Mouse (Mus musculus) left cerebral cortex, postnatal 4 days (tissue): ENCODE results near the gene Gm20715. TPM values are rescaled to one million over a fixed set of nuclear protein-coding genes. Genes with fewer than 3 reads are reported as not detected.
"Not testable (repeated sequence)": the region's sequence is repeated elsewhere in the genome, so short reads cannot be mapped to it uniquely, and the experiment has no call there.

Experiments used
- DNase-seq: peaks from one replicate; pipeline ENCODE4 v3.0.0-alpha.2; 2022
- intact Hi-C: fragments of 180-260 bp; cut with DNase I; formaldehyde crosslinking; loops from one replicate; pipeline ENCODE4 v1.15.1; 2025
- total RNA-seq, 2 experiments: library from RNA; stranded (reverse); gene quantifications; 2 replicates each; pipeline ENCODE4 v1.2.3; 2021

The Gm20715 gene
- total RNA-seq, 2 experiments from 2014 or later = 0.44 to 0.56 TPM

DNA sequence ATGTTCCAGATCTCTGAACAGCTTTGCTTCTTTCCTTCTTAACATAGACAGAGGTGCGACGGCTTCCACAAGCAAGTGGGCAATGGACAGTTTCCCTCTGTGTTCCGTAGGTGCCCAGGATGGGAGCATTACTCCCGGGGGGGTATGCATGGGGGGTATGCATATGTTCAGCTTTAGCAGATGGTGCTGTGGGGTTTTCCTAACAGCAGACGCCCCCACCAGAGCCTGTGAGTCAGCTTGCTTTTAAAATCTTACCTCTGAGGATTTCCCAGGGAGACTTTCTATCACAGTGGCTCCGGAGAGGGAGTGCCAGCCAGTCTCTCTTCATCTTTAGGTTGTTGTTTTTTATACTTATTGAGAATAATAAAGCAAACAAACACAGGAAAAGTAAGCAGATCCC lies 9.8 kb downstream of the Gm20715 start:
- intact Hi-C loops = no loop called here

DNA sequence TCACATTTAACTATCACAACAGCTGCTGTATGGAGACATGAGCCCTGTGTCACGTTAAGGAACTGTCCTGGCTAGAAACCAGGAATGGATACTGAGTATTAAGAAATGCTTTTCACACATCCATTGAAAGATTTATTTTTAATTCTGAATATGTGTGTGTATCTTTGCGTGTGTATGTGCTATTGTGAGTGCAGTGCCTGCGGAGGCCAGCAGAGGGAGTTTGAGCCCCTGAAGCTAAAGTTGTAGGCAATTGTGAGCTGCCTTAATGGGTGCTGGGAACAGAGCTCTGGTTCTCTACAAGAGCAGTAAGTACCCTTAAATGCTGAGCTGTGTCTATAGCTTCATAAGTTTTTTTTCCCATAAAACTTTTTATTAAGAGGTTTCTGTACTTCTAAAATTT lies 19.3 kb downstream of the Gm20715 start:
- intact Hi-C loops = no loop called here
- no peak for DNase-seq

More for the DNA sequence above, 9.8 kb downstream of the Gm20715 start:
- DNase-seq = no peak

DNA sequence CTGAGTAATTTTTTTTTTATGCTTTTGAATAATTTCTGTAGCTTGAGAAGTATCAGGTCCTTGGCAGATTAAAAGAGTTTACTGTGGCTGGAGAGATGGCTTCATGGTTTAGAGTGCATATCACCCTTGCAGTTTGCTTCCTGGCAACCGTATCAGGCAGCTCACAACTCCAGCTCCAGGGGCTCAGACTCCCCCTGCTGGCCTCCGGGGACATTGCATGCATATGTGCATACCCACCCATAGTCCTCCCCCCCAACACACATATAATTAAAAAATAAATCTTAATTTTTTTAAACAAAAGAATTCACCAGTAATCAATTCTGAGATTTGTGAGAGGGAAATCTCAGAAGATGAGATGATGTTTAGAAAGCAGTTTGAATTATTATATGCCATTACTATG lies 20.3 kb downstream of the Gm20715 start:
- intact Hi-C loops = loop anchor here (5.0 to 10.0 kb wide), 5 partner anchors 154 to 867 kb away; partner anchors contain the start of genes Gm45844 and Zim1
- DNase-seq = no peak

DNA sequence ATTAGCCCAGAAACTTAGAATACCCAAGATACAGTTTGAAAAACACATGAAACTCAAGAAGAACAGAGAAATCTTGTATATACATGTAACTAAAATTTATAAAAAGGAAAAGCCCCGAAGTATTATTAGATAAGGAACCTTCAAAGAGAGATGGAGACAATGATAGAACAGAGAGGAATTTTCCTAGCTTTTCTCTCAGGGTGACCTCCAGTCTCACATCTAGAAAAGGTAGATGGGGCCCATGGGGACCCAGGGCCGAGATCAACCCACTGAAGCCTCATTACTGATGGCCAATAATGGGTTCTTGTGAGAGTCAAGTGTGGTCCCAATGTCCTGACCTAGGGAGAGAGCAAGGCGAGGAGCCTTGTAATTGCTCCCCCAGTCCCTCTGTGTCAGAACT lies 28.3 kb downstream of the Gm20715 start, which contains the start of gene Olfr1344:
Gene Olfr1344, plus strand, starts transcription at position 301 of the 400 bp plus-strand sequence.
- intact Hi-C loops = loop anchor here (10.0 kb wide), 3 partner anchors 146 to 496 kb away; partner anchors contain the start of gene Zim1
- DNase-seq = no peak

DNA sequence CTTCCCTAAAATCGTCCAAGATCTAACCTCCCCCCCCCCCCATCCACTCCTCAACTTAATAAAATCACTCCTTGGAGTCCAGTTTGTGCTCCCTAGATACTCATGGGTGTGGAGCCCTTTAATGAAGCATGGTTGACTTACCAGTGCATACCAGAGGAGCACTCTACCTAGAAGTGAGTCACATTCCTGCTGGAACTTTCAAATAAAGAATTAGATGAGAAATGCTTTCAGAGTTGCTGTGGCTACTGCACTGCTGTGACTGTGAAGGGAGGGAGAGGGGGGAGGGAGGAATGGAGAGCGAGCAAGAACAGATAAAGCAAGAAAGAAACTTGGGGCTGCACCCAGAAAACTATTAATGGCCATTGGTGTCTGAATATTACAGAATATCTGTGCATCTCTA lies 31.1 kb downstream of the Gm20715 start:
- no peak for DNase-seq
- intact Hi-C loops = loop anchor here (10.0 kb wide), 1 partner anchor 224 kb away; no protein-coding TSS in a partner anchor

DNA sequence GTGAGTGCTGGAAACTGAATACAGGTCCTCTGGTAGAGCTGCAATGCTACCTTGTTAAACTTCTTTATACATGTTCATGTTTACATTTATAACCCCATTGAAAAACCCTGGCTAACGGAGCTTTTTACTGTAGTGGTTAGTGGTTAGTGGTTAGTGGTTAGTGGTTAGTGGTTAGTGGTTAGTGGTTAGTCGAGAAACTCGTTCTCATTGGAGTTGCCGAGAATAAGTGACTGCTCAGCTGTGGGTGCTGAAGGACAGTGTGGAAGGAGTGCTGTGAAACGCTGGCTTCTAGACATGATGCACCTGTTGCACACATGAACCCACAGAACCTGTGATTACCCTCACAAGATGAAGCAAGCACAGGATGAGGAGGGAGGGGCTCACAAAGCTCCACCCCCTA lies 37.7 kb downstream of the Gm20715 start:
- intact Hi-C loops = loop anchor here (10.0 kb wide), 1 partner anchor 217 kb away; no protein-coding TSS in a partner anchor
- DNase-seq = no peak

DNA sequence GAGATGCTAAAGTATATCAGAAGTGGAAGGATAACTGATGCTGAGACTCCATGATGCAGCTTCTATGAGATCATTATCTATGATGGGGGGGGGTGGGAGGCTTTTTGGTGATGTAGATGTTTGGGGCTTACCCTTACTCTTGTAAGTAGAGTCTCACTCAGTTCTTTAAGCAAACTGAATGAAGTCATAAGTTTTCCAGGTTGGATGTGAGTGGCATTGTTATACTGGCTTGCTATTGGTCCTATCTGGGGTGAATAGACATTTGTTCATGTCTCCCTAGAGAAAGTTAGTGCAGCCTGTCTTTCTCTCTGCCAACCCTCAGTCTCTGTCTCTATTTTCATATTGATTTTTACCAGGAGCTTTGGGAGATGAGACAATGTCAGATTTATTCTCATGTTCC lies 45.8 kb downstream of the Gm20715 start, which contains the start of gene Olfr1336:
Gene Olfr1336, plus strand, starts transcription at position 301 of the 400 bp plus-strand sequence.
- DNase-seq = no peak
- intact Hi-C loops = no loop called here

DNA sequence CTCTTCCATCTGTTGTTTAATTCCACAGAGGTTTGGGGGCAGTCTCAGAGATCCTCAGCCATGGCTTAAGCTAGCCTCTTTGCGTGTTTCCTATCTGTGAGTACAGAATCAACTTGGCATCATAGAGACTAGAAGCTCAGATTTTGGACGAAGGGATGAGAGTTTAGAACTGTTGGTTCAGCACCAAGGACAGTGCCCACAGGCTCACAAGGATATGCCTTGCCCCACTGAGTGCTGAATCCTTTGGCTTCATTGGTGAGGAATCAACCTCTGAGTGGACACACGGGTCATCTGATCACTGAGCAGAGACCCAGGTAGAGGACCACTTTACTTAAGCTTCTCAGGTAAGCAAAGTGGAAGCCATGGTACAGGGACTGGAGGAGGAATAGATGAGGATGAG lies 46.3 kb downstream of the Gm20715 start:
- intact Hi-C loops = no loop called here
- DNase-seq = no peak

DNA sequence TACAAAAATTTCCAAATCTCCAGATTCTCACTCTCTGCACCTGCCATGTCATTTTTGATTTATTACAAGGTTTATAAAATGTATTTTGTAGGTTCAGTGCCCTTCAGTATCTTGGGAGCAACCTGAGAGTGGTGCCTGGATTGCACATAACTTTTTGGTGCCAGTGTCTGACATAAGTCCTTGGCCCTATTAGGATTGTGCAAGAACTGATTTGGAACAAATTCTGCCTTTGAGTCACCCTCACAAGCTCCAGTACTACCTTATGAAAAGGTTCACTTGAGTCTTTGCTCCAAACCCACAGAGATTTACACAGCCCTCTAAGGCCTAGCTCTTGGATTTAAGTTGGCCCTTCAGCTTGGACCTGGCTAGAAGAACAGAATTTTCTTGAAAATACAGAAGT lies 56.9 kb downstream of the Gm20715 start, which contains the start of gene Olfr1346:
Gene Olfr1346, plus strand, starts transcription at position 151 of the 400 bp plus-strand sequence.
- DNase-seq = no peak
- intact Hi-C loops = no loop called here

DNA sequence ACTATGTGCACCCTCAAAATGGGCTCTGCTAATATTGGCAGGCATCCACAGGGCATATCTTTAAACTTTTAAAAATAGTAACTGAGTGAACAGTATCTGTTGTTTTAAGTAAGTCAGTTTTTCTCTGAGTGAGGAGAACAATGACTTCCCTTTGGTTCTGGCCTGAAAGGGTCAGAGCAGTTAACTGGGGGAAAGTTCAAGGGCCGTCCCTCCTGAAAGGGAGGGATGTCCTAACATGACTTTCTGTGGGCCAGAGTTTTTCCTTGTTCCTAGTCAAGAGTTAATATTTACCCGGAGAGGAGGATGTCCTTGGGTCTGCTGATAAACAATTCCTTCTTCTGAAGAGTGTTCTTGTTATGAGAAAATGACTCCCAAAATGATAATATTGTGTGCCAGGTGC lies 67.6 kb downstream of the Gm20715 start:
- intact Hi-C loops, DNase-seq: not testable (repeated sequence)

DNA sequence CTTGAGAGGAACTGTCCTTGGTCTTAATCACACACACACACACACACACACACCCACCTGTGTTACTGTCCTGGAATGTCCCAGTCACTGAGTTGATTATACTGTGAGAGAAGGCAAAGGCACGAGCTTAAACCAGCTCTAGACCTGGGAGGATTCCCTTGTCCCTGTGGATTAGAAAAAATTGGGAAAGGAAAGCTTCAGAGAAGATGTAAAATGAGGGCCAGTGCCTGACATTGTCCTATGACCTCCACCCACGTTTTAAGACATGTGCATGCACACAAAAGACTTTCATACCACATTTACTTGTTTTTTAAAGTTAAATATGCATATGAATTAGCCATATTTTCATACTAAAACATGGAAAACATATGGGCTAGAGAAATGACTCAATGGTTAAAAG lies 76.8 kb downstream of the Gm20715 start, which contains the start of gene Olfr5:
Gene Olfr5, minus strand, starts transcription at position 101 of the 400 bp plus-strand sequence.
- no peak for DNase-seq
- intact Hi-C loops = no loop called here

Other genes with a start within 250 kb of the Gm20715 start
- gene Zfp444, start 238.1 kb upstream of the Gm20715 start, total RNA-seq = 10 to 100 TPM; 66.3 to 68.0 TPM
- gene Galp, start 213.2 kb upstream of the Gm20715 start, total RNA-seq = not detected
- not detected for gene Zscan5b, start 188.0 kb upstream of the Gm20715 start, total RNA-seq
- not detected for gene Epp13, start 157.6 kb upstream of the Gm20715 start, total RNA-seq
- 10 to 100 TPM; 10.1 to 12.2 TPM for gene Zfp667, start 123.7 kb upstream of the Gm20715 start, total RNA-seq
- 10 to 100 TPM; 14.9 to 17.2 TPM for gene Zfp583, start 79.0 kb upstream of the Gm20715 start, total RNA-seq
- gene Gm3854, start 66.5 kb upstream of the Gm20715 start, total RNA-seq = 1 to 10 TPM; 7.6 to 9.4 TPM
- gene Zfp78, start 47.0 kb upstream of the Gm20715 start, total RNA-seq = 1 to 10 TPM; 4.3 to 5.6 TPM
- gene Zfp28, start 27.0 kb upstream of the Gm20715 start, total RNA-seq = 10 to 100 TPM; 17.7 to 18.0 TPM
- gene Smim17, start 11.6 kb upstream of the Gm20715 start, total RNA-seq = 10 to 100 TPM; 12.2 to 16.6 TPM
- under 1 TPM in 1 of 2 experiments, not detected in 1; 0.54 TPM for gene Olfr1344, start 28.4 kb downstream of the Gm20715 start, total RNA-seq
- gene Olfr1336, start 45.9 kb downstream of the Gm20715 start, total RNA-seq = under 1 TPM in 1 of 2 experiments, not detected in 1; 0.06 TPM
- gene Olfr1346, start 56.8 kb downstream of the Gm20715 start, total RNA-seq = not detected
- gene Olfr5, start 76.7 kb downstream of the Gm20715 start, total RNA-seq = not detected
- gene Olfr1347, start 89.5 kb downstream of the Gm20715 start, total RNA-seq = not detected
- not detected for gene Olfr1348, start 98.5 kb downstream of the Gm20715 start, total RNA-seq
- gene Olfr1349, start 112.7 kb downstream of the Gm20715 start, total RNA-seq = not detected
- not detected for gene Olfr1350, start 154.6 kb downstream of the Gm20715 start, total RNA-seq